Mouse (Mus musculus): ENCODE results near the gene Zfp341. TPM values are rescaled to one million over a fixed set of nuclear protein-coding genes. Genes with fewer than 3 reads are reported as not detected.

Zfp341 gene
- polyA plus RNA-seq, 1 experiment: 3.4 TPM

- Histone ChIP-seq H3K4me3 (no peak overlapping the region), H3K36me3 (ENCODE audit: control insufficient read depth, insufficient read depth) (peaks cover 8% of the 10 kb centered on the region), H3K27me3 (ENCODE audit: control insufficient read depth, insufficient read depth, insufficient read length) (no peaks in the 10 kb centered on the region), H3ac (ENCODE audit: control insufficient read depth, insufficient read length) (no peak overlapping the region), H3K79me2 (ENCODE audit: control insufficient read depth, insufficient read depth) (peaks cover 96% of the 10 kb centered on the region), H3K4me2 (ENCODE audit: low read depth) (no peak overlapping the region)
- TF ChIP-seq MYOG (IDR thresholded peaks at IDR 0.05; ENCODE audit: control insufficient read depth in 1 of 3, insufficient read depth in 1 of 3, insufficient read length in 2 of 3, low read depth in 2 of 3) (no peak), SRF (IDR thresholded peaks at IDR 0.05; ENCODE audit: control insufficient read depth, insufficient read length, low read depth) (no peak), USF1 (IDR thresholded peaks at IDR 0.05; ENCODE audit: low read depth) (no peak), MAX (IDR thresholded peaks at IDR 0.05; ENCODE audit: low read depth) (no peak), MYOD1 (IDR thresholded peaks at IDR 0.05; ENCODE audit: control insufficient read depth in 1 of 3, insufficient read length in 2 of 3, low read depth in 2 of 3) (peak in 1 of 3 experiments; percentile 33), CEBPB (IDR thresholded peaks at IDR 0.05; ENCODE audit: insufficient read depth, poor library complexity, severe bottlenecking) (no peak), POLR2AphosphoS2 (IDR thresholded peaks at IDR 0.05; ENCODE audit: insufficient read length, low read depth) (no peak), E2F4 (IDR thresholded peaks at IDR 0.05; ENCODE audit: insufficient read depth) (no peak), POLR2A (IDR thresholded peaks at IDR 0.05; ENCODE audit: insufficient read length, low read depth) (no peak)
These were observed 60.9 kb downstream of the Zfp341 start for GRCm38 (mm10) chr2:154674008-154674407.

- no peak overlapping the region for H3K4me3 ChIP-seq
- no peak overlapping the region for H3K4me2 ChIP-seq (ENCODE audit: low read depth)
- TF ChIP-seq MAX (IDR thresholded peaks at IDR 0.05; ENCODE audit: low read depth): no peak
- peak; percentile 64 for TF ChIP-seq USF1 (IDR thresholded peaks at IDR 0.05; ENCODE audit: low read depth)
- H3K27me3 ChIP-seq (ENCODE audit: control insufficient read depth, insufficient read depth, insufficient read length): no peaks in the 10 kb centered on the region
- H3K36me3 ChIP-seq (ENCODE audit: control insufficient read depth, insufficient read depth): peaks cover 8% of the 10 kb centered on the region
- no peak overlapping the region for H3ac ChIP-seq (ENCODE audit: control insufficient read depth, insufficient read length)
- peaks cover 97% of the 10 kb centered on the region for H3K79me2 ChIP-seq (ENCODE audit: control insufficient read depth, insufficient read depth)
These were observed 63.8 kb downstream of the Zfp341 start for GRCm38 (mm10) chr2:154676653-154677609.

GRCm38 (mm10) chr2:154677651-154678139 is 64.6 kb downstream of the Zfp341 start:
- peaks cover 97% of the 10 kb centered on the region for H3K79me2 ChIP-seq (ENCODE audit: control insufficient read depth, insufficient read depth)
- peaks cover 8% of the 10 kb centered on the region for H3K36me3 ChIP-seq (ENCODE audit: control insufficient read depth, insufficient read depth)
- no peak overlapping the region for H3K4me3 ChIP-seq
- no peak overlapping the region for H3ac ChIP-seq (ENCODE audit: control insufficient read depth, insufficient read length)
- TF ChIP-seq MAX (IDR thresholded peaks at IDR 0.05; ENCODE audit: low read depth): no peak
- no peak for TF ChIP-seq CEBPB (IDR thresholded peaks at IDR 0.05; ENCODE audit: insufficient read depth, poor library complexity, severe bottlenecking)
- no peak for TF ChIP-seq SRF (IDR thresholded peaks at IDR 0.05; ENCODE audit: control insufficient read depth, insufficient read length, low read depth)
- TF ChIP-seq REST (IDR thresholded peaks at IDR 0.05; ENCODE audit: insufficient read depth, insufficient read length): no peak
- no peak for TF ChIP-seq POLR2A (IDR thresholded peaks at IDR 0.05; ENCODE audit: insufficient read length, low read depth)
- TF ChIP-seq TCF3 (IDR thresholded peaks at IDR 0.05; ENCODE audit: insufficient read length, low read depth): no peak
- TF ChIP-seq MYOD1 (IDR thresholded peaks at IDR 0.05; ENCODE audit: control insufficient read depth in 1 of 3, insufficient read length in 2 of 3, low read depth in 2 of 3): no peak
- no peak for TF ChIP-seq MYOG (IDR thresholded peaks at IDR 0.05; ENCODE audit: control insufficient read depth in 1 of 3, insufficient read depth in 1 of 3, insufficient read length in 2 of 3, low read depth in 2 of 3)
- TF ChIP-seq POLR2AphosphoS2 (IDR thresholded peaks at IDR 0.05; ENCODE audit: insufficient read length, low read depth): no peak
- TF ChIP-seq USF1 (IDR thresholded peaks at IDR 0.05; ENCODE audit: low read depth): no peak
- TF ChIP-seq TCF12 (IDR thresholded peaks at IDR 0.05; ENCODE audit: insufficient read depth, poor library complexity, severe bottlenecking): no peak
- no peak for TF ChIP-seq E2F4 (IDR thresholded peaks at IDR 0.05; ENCODE audit: insufficient read depth)
- H3K4me2 ChIP-seq (ENCODE audit: low read depth): no peak overlapping the region
- no peaks in the 10 kb centered on the region for H3K27me3 ChIP-seq (ENCODE audit: control insufficient read depth, insufficient read depth, insufficient read length)

GRCm38 (mm10) chr2:154678995-154679394 is 65.9 kb downstream of the Zfp341 start:
- Histone ChIP-seq H3K79me2 (ENCODE audit: control insufficient read depth, insufficient read depth) (peaks cover 97% of the 10 kb centered on the region), H3K36me3 (ENCODE audit: control insufficient read depth, insufficient read depth) (peaks cover 8% of the 10 kb centered on the region), H3K4me3 (no peak overlapping the region), H3K27me3 (ENCODE audit: control insufficient read depth, insufficient read depth, insufficient read length) (no peaks in the 10 kb centered on the region), H3ac (ENCODE audit: control insufficient read depth, insufficient read length) (no peak overlapping the region), H3K4me2 (ENCODE audit: low read depth) (no peak overlapping the region)
- TF ChIP-seq TCF3 (IDR thresholded peaks at IDR 0.05; ENCODE audit: insufficient read length, low read depth) (no peak), POLR2A (IDR thresholded peaks at IDR 0.05; ENCODE audit: insufficient read length, low read depth) (no peak), E2F4 (IDR thresholded peaks at IDR 0.05; ENCODE audit: insufficient read depth) (no peak), USF1 (IDR thresholded peaks at IDR 0.05; ENCODE audit: low read depth) (no peak), SRF (IDR thresholded peaks at IDR 0.05; ENCODE audit: control insufficient read depth, insufficient read length, low read depth) (no peak), CEBPB (IDR thresholded peaks at IDR 0.05; ENCODE audit: insufficient read depth, poor library complexity, severe bottlenecking) (no peak), TCF12 (IDR thresholded peaks at IDR 0.05; ENCODE audit: insufficient read depth, poor library complexity, severe bottlenecking) (no peak), REST (IDR thresholded peaks at IDR 0.05; ENCODE audit: insufficient read depth, insufficient read length) (no peak), POLR2AphosphoS2 (IDR thresholded peaks at IDR 0.05; ENCODE audit: insufficient read length, low read depth) (no peak), MAX (IDR thresholded peaks at IDR 0.05; ENCODE audit: low read depth) (no peak), MYOD1 (IDR thresholded peaks at IDR 0.05; ENCODE audit: control insufficient read depth in 1 of 3, insufficient read length in 2 of 3, low read depth in 2 of 3) (no peak), MYOG (IDR thresholded peaks at IDR 0.05; ENCODE audit: control insufficient read depth in 1 of 3, insufficient read depth in 1 of 3, insufficient read length in 2 of 3, low read depth in 2 of 3) (no peak)

All from myocyte (in vitro differentiated cells).